Mouse (Mus musculus) gonadal fat pad, adult 2 months (tissue): ENCODE measurements at regions not wholly inside any gene's neighbourhood (a gene's known extent, or its start where the extent isn't known, plus 50 kb on each side); places are given as distances from the start of the nearest gene placed in this dataset.

Source experiments
- DNase-seq: peaks from one replicate; pipeline ENCODE4 v3.0.0-alpha.2; 2012; ENCODE audit warnings: low read depth

DNA sequence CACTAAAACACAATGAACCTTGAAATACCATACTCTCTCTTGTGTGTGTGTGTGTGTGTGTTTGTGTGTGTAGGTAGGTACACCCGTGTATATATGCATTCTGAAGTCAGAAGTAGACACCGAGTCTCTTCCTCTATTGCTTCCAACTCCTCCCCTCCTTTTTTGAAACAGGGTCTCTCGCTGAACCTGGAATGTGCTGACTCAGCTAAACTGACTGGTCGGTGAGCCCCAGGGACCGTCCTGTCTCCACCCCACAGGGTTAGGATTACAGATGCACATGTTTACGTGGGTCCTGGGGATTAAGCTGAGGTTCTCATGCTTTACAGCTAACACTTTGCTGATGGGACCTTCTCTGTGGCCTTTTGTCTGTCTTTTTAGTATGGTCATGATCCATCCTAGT lies 74.8 kb upstream of the Nfil3 start:
- no peak for DNase-seq

- peak; percentile 55 for DNase-seq
Observed at GRCm38 (mm10) chr13:53053211-53053610, 72.3 kb upstream of the Nfil3 start.

DNA sequence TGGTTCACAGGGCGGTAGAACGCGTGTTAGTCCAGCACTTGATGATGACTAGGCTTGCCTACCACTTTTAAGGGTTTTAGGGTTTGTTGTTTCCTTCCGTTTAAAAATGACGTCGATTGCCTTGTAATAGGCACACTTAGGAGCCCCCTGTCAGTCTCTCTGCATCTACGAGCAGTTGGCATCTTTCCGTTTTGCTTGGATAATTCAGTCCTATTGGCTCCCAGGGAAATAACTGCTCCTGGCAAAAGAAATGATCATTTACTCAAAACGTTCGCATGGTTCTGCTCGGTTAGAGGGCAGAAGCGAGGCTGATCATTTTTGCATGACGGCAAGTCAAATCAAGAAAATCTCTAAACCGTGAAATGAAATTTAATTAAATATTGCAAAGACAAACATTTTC lies 71.9 kb upstream of the Nfil3 start:
- DNase-seq = no peak

- DNase-seq = no peak
Observed at GRCm38 (mm10) chr13:53052188-53052587, 71.3 kb upstream of the Nfil3 start.

- no peak for DNase-seq
Observed at GRCm38 (mm10) chr13:53051386-53051785, 70.5 kb upstream of the Nfil3 start.

- no peak for DNase-seq
Observed at GRCm38 (mm10) chr13:53049176-53049575, 68.3 kb upstream of the Nfil3 start.

DNA sequence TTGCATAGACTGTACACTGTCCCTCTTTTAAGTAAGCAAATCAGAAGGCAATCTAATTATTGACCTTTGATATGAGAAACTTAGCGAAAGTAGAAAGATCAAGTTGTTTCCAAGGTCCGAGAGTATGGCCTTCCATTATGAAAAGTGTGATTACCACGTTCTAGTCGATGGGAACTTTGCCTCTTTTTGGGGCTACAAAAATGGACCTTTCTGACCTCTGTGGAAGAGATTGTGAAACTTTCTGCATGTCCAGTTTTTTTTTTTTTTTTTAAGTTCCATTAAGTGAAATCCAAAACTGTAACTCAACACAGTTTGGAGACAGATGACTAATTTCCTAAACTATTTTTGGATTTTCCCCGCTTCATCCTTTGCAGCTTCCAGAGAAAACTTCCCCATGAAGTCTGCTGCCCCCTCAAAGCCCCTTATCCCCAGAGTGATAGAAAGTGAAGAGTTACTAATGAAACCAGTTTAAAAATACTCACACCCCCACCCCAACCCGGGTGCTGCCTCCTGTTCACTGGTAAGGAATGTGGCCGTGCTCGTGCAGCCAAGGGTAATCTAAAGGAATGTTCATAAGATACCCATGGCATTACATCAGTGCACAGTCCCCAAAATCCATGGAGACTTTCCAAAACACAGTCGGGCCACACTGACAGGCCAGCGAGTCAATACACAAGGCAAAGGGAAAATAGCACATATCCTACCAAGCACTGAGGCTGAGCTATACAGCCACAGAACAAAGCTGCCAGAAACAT lies 52.5 kb upstream of the Nfil3 start:
- DNase-seq = no peak
